Mouse (Mus musculus) stomach, embryonic 14.5 days (tissue): ENCODE data around the gene Hunk. TPM values are rescaled to one million over a fixed set of nuclear protein-coding genes. Genes with fewer than 3 reads are reported as not detected.
A peak's percentile ranks its signal among the peaks of the same experiment; 100 is the strongest.

ENCODE experiments used
- ATAC-seq: fragments of 200-750 bp; cut with Nextera tagmentation; 2 replicates; pipeline ENCODE4 v1.8.0; 2017; ENCODE audit warnings: low read depth, moderate TSS enrichment; ENCODE audit not compliant: insufficient number of reproducible peaks, insufficient read depth, low FRiP score
- H3K27ac ChIP-seq: fragments of 300-500 bp; sonication (generic); 2 replicates; pipeline ENCODE4 v1.5.1; 2014; ENCODE audit warnings: mild to moderate bottlenecking, low read length, moderate library complexity, mixed read lengths
- H3K27me3 ChIP-seq: fragments of 300-500 bp; sonication (generic); 2 replicates; pipeline ENCODE4 v1.6.1; 2014; ENCODE audit warnings: low read length, control low read depth, mixed read lengths; ENCODE audit not compliant: control insufficient read depth, insufficient read depth
- H3K36me3 ChIP-seq: fragments of 300-500 bp; sonication (generic); 2 replicates; pipeline ENCODE4 v1.6.1; 2014; ENCODE audit warnings: mild to moderate bottlenecking, control low read depth, low read length, moderate library complexity, mixed read lengths; ENCODE audit not compliant: control insufficient read depth, insufficient read depth
- H3K4me1 ChIP-seq: fragments of 300-500 bp; sonication (generic); 2 replicates; pipeline ENCODE4 v1.6.1; 2014; ENCODE audit warnings: low read length, control low read depth, mixed read lengths; ENCODE audit not compliant: control insufficient read depth, insufficient read depth
- H3K4me2 ChIP-seq: fragments of 300-500 bp; sonication (generic); replicated peaks from 2 replicates; pipeline ENCODE4 v1.6.1; 2014; ENCODE audit warnings: low read depth, low read length, control low read depth
- H3K4me3 ChIP-seq: fragments of 300-500 bp; sonication (generic); 2 replicates; pipeline ENCODE4 v1.5.1; 2014; ENCODE audit warnings: low read depth, low read length, control low read depth
- H3K9ac ChIP-seq: fragments of 300-500 bp; sonication (generic); replicated peaks from 2 replicates; pipeline ENCODE4 v1.6.1; 2014; ENCODE audit warnings: low read depth, mild to moderate bottlenecking, control low read depth, low read length, moderate library complexity, mixed read lengths
- H3K9me3 ChIP-seq: fragments of 300-500 bp; sonication (generic); 2 replicates; pipeline ENCODE4 v1.6.1; 2016; ENCODE audit warnings: low read depth, low read length, control low read depth; ENCODE audit not compliant: control insufficient read depth
- WGBS: fragments of 180-500 bp; shearing (Covaris S2); extraction: QIAGEN DNeasy Blood & Tissue Kit; methylation state at CpG from one replicate; pipeline ENCODE4 v1.1.7; 2014; 5-methylcytosine and 5-hydroxymethylcytosine counted together
- polyA plus RNA-seq: library from polyadenylated mRNA; unstranded; fragments of >200 nt; fragmentation: Nextera tagmentation; extraction: Ambion mirVana; gene quantifications from 2 replicates; pipeline ENCODE4 v1.2.1, GENCODE M21; 2014

Gene Hunk
- polyA plus RNA-seq, 1 experiment from 2014 or later: 11.7 TPM

DNA sequence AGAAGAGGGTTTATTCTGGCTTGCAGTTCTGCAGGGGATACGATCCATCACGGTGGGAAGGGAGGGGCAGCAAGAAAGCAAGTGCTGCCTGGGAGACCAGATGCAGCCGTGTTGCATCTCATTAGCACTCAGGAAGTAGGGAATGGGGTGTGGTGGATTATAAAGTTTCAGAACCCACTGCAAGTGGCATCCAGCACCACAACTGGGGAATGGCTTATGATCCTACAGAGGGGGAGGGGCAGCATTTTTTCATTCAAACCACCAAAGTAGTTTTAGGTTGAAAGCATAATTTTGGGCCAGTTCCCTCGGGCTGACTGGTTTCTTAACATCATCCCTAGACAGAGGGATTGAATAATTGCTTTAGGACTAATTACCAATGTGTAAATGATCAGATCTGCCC lies 26.1 kb upstream of the Hunk start:
- Histone ChIP-seq H3K9ac (no peak overlapping the region), H3K36me3 (no peaks in the 10 kb centered on the region), H3K4me1 (peaks cover 16% of the 10 kb centered on the region), H3K4me2 (no peak overlapping the region), H3K27ac (no peak overlapping the region), H3K27me3 (no peaks in the 10 kb centered on the region), H3K9me3 (no peaks in the 10 kb centered on the region), H3K4me3 (no peak overlapping the region)
- ATAC-seq: no peak
- 18% methylated on average over 4 of the region's 4 CpGs for WGBS

DNA sequence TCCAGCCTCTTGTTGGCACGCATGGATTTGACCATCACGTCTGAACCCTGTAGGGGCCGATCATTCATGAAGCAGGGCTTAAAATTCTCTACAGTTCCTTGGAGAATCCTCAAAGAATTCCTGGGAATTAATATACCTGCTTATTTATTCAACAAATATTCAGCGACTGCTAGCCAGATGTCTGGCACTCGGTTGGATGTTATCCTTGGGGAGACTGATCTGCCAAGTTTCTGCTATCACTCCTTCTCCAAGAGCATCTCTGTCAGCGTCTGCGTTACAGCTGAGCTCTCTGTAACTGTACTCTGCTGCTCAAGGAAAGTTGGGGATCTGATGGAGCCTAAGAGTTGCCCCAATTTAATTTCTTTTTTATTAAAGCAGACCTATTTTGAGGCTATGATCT lies 25.5 kb upstream of the Hunk start:
- Histone ChIP-seq H3K4me2 (no peak overlapping the region), H3K9ac (no peak overlapping the region), H3K27me3 (no peaks in the 10 kb centered on the region), H3K36me3 (no peaks in the 10 kb centered on the region), H3K4me3 (no peak overlapping the region), H3K27ac (no peak overlapping the region), H3K9me3 (no peaks in the 10 kb centered on the region), H3K4me1 (peaks cover 16% of the 10 kb centered on the region)
- WGBS: 51% methylated on average over 7 of the region's 7 CpGs
- ATAC-seq: no peak

DNA sequence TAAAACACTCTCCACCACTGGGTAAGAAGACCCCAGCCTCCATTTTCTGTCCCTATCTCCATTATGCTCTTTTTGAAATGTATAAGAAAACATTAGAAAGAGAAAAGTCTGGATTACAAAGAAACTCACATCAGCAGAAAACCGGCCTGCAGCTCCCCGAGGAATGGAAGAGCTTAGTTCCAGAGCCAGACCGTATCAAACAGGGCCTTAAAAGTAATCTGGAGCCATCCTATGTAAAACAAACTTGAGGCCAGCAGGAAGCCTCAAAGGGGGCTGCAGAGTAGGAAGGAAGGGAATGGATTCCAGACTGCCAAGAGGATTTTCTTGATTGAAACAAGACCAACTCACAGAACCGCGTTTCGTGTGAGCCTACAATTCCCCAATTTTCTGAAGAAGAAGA lies 22.9 kb upstream of the Hunk start:
- peak overlapping the region; percentile 22; the same call in 1 of the 2 replicates for H3K27ac ChIP-seq
- no peak overlapping the region for H3K9ac ChIP-seq
- no peaks in the 10 kb centered on the region for H3K36me3 ChIP-seq
- ATAC-seq: no peak
- no peak overlapping the region for H3K4me2 ChIP-seq
- 40% methylated on average over 6 of the region's 6 CpGs for WGBS
- no peaks in the 10 kb centered on the region for H3K9me3 ChIP-seq
- H3K27me3 ChIP-seq: no peaks in the 10 kb centered on the region
- no peak overlapping the region for H3K4me3 ChIP-seq
- peaks cover 16% of the 10 kb centered on the region for H3K4me1 ChIP-seq

DNA sequence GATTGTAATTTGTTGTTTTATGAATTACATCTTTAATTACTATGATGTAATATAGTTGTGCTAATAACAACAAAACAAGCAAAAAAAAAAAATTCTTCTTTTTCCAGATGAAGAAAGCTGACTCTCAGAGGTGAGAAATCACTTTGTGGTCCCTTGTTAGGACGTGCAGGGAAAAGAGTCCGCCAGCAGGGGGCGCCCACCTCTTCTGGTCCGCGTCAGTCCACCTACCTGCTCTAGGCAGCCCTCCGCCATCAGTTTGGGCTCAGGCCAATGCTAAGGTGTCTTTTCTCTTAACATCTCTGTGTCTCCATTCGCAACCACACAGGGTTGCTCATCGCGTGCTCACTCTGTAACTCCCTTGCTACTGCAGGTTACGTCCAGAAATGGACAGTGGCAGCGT lies 5.9 kb upstream of the Hunk start:
- peaks cover 4% of the 10 kb centered on the region; the same call in 1 of the 2 replicates for H3K4me1 ChIP-seq
- H3K36me3 ChIP-seq: no peaks in the 10 kb centered on the region
- H3K9ac ChIP-seq: no peak overlapping the region
- H3K27me3 ChIP-seq: no peaks in the 10 kb centered on the region
- ATAC-seq: no peak
- no peak overlapping the region for H3K4me2 ChIP-seq
- H3K27ac ChIP-seq: no peak overlapping the region
- 16% methylated on average over 11 of the region's 11 CpGs for WGBS
- no peak overlapping the region for H3K4me3 ChIP-seq
- no peaks in the 10 kb centered on the region for H3K9me3 ChIP-seq

DNA sequence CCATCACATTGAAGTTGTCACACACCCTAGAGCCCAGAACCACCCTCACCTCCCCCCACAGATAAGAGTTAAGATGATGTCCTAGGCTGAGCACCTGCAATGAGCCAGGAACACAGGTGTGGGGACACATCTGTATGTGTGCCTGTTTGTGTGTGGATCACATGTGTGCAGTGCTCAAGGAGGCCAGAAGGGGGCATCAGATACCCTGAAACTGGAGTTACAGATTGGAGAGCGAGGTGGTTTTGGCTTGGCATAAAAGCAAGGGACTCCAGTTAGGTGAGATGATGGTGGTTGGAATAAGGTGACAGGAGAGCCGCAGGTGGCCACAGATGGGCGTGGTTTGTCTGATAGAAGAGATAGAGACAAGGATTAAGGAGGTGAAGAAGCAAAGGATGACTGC lies 4.2 kb upstream of the Hunk start:
- WGBS: 94% methylated on average over 3 of the region's 3 CpGs
- no peak overlapping the region for H3K9ac ChIP-seq
- peaks cover 5% of the 10 kb centered on the region; the same call in 1 of the 2 replicates for H3K4me1 ChIP-seq
- no peak overlapping the region for H3K27ac ChIP-seq
- no peak overlapping the region for H3K4me3 ChIP-seq
- H3K27me3 ChIP-seq: no peaks in the 10 kb centered on the region
- no peak overlapping the region for H3K4me2 ChIP-seq
- H3K9me3 ChIP-seq: no peaks in the 10 kb centered on the region
- ATAC-seq: no peak
- H3K36me3 ChIP-seq: no peaks in the 10 kb centered on the region

DNA sequence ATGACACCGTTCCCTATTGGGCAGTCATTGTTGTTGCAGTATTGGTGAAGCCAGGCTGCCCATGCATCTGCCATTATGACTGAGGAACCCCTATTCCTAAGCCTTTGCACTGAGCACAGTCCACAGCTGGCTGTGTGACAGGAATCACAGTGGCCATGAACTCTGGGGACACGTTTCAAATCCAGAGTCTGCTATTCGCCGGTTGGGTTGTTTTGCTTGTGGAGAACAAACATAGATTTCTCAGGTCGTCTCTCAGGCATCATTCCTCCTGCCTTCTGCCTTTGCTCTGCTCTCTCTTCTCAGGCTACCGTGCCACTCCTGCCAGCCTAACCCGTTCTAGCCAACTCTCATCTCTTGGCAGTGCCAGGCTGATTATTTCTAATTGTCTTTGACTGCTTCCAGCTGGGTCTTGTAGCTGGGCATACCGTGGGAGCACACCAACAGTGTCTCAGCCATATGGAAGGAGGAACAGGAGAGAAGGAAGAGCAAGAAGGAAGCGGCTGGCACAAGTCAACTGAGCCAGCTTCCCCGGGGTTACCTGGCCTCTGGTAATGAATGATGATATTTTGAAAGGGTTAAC lies 3.0 kb upstream of the Hunk start:
- no peaks in the 10 kb centered on the region for H3K36me3 ChIP-seq
- no peaks in the 10 kb centered on the region for H3K27me3 ChIP-seq
- ATAC-seq: no peak
- no peaks in the 10 kb centered on the region for H3K9me3 ChIP-seq
- no peak overlapping the region for H3K4me3 ChIP-seq
- H3K4me2 ChIP-seq: no peak overlapping the region
- 65% methylated on average over 10 of the region's 10 CpGs for WGBS
- peaks cover 11% of the 10 kb centered on the region; the same call in 1 of the 2 replicates for H3K4me1 ChIP-seq
- H3K27ac ChIP-seq: no peak overlapping the region
- H3K9ac ChIP-seq: no peak overlapping the region

DNA sequence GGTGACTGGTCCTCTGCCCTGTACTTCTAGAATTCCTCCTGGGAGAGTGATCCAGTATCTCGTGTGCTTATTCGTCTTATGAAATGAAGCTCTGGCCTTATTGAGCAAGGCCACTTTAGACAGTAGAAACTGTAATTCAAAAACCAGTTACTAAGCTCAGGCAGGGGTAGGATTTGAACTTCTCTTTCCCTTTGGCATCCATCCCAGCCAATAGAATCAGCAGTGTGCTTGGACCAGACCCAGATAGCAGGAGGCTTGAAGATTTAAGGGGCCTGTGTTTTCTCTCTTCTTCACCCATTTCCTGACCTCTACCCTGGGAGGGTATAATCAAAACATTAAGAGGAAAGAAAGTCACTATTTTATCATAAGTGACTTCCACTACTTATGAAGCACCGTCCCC lies 1.8 kb upstream of the Hunk start:
- H3K36me3 ChIP-seq: no peaks in the 10 kb centered on the region
- H3K27me3 ChIP-seq: no peaks in the 10 kb centered on the region
- no peak for ATAC-seq
- H3K4me2 ChIP-seq: no peak overlapping the region
- H3K4me3 ChIP-seq: no peak overlapping the region
- WGBS: 38% methylated on average over 3 of the region's 3 CpGs
- H3K4me1 ChIP-seq: peaks cover 21% of the 10 kb centered on the region
- H3K9ac ChIP-seq: no peak overlapping the region
- no peaks in the 10 kb centered on the region for H3K9me3 ChIP-seq
- no peak overlapping the region for H3K27ac ChIP-seq

DNA sequence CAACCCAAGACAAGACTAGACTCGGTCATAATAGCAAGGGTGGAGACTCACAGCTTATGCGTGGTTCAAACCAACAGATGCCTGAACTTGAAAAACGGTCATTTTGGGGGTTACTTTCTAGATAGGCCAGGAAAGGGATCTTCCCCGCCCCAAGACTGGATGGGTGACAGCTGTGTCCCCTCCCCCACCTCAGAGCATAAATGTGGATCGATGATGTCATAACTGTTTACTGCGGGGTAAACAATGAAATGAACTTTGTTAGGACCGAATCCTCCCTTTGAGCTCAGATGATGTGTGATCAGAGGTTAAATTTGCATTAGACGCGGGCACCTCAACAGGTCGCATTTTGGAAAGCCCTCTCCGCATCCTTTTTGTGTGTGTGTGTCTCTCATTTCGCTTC lies 967 bp upstream of the Hunk start:
- Histone ChIP-seq H3K36me3 (no peaks in the 10 kb centered on the region), H3K27ac (peak overlapping the region; percentile 48; the same call in 1 of the 2 replicates), H3K27me3 (no peaks in the 10 kb centered on the region), H3K9me3 (no peaks in the 10 kb centered on the region), H3K4me1 (peaks cover 24% of the 10 kb centered on the region), H3K4me3 (peak overlapping the region; percentile 89), H3K9ac (no peak overlapping the region), H3K4me2 (peak overlapping the region; percentile 81)
- WGBS: 4% methylated on average over 12 of the region's 12 CpGs
- no peak for ATAC-seq

DNA sequence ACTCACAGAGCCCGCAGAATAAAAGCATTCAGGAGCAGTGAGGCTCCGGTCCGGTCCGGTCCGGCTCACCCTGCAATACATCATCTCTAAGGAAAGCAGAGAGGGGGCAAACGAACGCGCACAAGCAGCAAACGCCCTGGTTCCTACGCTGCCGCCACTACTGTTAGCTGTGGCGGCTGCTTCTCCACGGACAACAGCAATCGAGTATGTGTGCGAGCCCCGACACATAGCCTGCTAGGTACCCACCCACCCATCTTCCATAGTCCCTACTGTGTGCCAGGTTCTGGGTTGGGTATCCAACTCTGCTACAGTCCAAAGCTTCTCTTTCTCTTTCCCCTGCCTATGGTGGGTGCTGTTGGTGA lies 506 bp upstream of the Hunk start:
- peak overlapping the region; percentile 89 for H3K4me3 ChIP-seq
- no peaks in the 10 kb centered on the region for H3K36me3 ChIP-seq
- peak overlapping the region; percentile 78 for H3K9ac ChIP-seq
- peak overlapping the region; percentile 96 for H3K27ac ChIP-seq
- H3K9me3 ChIP-seq: no peaks in the 10 kb centered on the region
- ATAC-seq: 0 out of 2 replicates have a peak, but pooled peaks have one; percentile 0
- H3K27me3 ChIP-seq: no peaks in the 10 kb centered on the region
- WGBS: under 1% methylated on average over 16 of the region's 16 CpGs
- H3K4me2 ChIP-seq: peak overlapping the region; percentile 81
- H3K4me1 ChIP-seq: peaks cover 24% of the 10 kb centered on the region
